Mouse (Mus musculus): ENCODE measurements around the gene Myo5c. TPM values are rescaled to one million over a fixed set of nuclear protein-coding genes. Genes with fewer than 3 reads are reported as not detected.

Myo5c gene
- total RNA-seq, 2 experiments from 2014 or later = 0.29 to 0.80 TPM

DNA sequence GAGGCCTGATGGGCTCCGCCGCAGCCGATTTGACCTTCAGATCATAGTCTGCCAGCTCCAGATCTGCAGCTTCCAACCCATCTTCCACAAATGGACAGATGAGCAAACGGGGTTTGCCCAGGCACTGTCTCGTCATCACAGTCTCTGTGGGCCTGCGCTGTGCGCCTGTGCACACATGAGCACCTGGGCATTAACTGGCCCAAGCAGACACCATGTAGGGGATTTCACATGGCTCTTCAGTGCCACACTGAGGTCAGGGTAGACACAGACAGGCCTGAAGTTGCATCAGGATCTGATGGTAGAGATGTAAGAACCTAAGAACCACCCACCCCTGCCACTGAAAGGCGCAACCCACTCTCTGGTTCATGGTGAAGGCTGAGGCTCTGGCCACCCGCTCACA, 43.2 kb downstream of the Myo5c start:
- no peak for DNase-seq (ENCODE audit: low spot score in 2 of 2)

- DNase-seq (ENCODE audit: low spot score in 2 of 2) = peak in 1 of 2 experiments; percentile 49
Observed at GRCm38 (mm10) chr9:75280814-75281213, 49.0 kb downstream of the Myo5c start.

DNA sequence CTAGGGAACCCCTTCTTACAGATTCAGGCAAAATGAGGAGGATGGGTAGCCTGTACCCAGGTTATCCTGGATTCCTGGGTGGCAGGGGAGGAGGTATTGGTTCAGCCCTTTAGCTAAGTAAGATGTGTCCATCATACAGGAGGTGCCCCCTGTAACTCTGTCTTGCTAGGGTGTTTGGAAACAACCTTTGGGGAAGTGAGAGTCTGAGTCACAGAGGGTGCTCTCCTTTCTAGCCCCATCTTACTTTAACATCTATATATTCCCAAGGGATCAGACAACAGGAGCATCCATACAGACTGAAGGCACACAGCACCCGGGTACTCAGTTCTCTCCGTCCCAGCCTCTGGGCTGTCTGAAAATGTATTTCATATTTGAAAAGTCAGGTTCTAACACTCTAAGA, 50.4 kb downstream of the Myo5c start:
- no peak for DNase-seq (ENCODE audit: low spot score in 2 of 2)

DNA sequence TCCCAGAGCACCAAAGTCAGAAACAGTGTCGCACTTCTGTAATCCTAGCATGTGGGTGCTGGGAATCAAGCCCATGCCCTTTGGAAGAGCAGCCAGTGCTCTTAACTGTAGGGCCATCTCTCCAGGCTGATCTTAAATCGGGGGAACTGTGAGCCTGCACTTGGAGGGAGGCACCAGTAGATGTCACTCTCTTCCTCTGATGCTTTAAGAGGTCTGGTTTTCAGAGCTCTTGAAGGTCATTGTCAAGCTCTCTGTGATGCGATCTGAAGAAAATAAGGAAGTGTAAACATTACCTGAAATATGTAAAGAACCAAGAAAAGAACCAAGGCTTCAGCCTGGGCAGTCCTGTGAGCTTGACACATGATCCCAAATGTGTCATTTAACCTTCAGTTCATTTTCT, 51.0 kb downstream of the Myo5c start:
- peak; percentile 60 to 69 for DNase-seq (ENCODE audit: low spot score in 2 of 2)

DNA sequence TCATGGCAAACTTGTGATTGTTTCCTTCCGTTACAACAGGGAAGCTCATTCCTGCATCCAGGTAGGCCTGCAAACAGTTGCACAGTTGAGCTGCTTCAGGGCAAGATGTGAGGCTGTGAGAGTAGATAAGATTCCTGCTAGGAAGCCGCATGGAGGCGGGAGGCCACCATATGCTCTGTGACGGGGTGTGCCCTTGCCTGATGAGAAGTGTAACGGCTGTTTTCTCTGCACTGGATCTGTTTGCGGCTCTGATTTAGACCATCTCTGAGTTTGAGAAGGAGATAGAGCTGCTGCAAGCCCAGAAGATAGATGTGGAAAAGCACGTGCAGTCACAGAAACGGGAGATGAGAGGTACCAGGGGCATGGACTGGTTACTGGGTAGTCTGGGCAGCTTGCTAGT, 51.8 kb downstream of the Myo5c start:
- no peak for DNase-seq (ENCODE audit: low spot score in 2 of 2)

GRCm38 (mm10) chr9:75285363-75285762, 53.5 kb downstream of the Myo5c start:
- no peak for DNase-seq (ENCODE audit: low spot score in 2 of 2)

- no peak for DNase-seq (ENCODE audit: low spot score in 2 of 2)
Observed at GRCm38 (mm10) chr9:75287636-75288035, 55.8 kb downstream of the Myo5c start.

- DNase-seq (ENCODE audit: low spot score in 2 of 2) = no peak
Observed at GRCm38 (mm10) chr9:75289545-75289944, 57.7 kb downstream of the Myo5c start.

DNA sequence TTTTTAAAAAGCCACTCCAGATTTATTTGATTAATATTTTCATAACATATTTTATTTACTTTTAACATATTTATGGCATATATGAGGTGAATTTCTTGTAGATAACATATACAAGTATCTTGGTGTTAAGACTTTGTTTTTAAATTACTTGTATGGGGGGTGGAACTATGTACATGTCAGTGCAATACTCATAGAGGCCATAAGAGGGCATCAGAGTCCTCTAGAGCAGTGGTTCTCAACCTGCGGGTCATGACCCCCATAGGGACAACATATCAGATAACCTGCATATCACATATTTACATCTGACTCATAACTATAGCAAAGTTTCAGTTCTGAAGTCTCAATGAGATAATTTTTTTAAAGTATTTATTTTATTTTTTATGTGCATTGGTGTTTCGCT, 67.5 kb downstream of the Myo5c start:
- no peak for DNase-seq (ENCODE audit: low spot score in 2 of 2)

DNA sequence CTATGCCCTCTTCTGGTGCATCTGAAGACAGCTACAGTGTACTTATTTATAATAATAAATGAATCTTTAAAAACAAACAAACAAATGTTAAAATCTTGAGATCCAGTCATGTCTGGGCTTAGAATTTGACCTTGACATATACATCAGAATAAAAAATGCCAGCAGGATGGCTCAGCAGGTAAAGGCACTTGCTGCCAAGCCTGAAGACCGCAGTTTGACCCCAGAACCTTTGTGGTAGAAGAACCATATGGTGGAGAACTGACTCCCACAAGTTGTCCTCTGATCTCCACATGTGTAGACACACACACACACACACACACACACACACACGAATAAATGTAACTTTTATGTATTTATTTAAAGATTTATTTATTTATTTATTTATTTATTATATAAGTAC, 71.2 kb downstream of the Myo5c start:
- no peak for DNase-seq (ENCODE audit: low spot score in 2 of 2)

DNA sequence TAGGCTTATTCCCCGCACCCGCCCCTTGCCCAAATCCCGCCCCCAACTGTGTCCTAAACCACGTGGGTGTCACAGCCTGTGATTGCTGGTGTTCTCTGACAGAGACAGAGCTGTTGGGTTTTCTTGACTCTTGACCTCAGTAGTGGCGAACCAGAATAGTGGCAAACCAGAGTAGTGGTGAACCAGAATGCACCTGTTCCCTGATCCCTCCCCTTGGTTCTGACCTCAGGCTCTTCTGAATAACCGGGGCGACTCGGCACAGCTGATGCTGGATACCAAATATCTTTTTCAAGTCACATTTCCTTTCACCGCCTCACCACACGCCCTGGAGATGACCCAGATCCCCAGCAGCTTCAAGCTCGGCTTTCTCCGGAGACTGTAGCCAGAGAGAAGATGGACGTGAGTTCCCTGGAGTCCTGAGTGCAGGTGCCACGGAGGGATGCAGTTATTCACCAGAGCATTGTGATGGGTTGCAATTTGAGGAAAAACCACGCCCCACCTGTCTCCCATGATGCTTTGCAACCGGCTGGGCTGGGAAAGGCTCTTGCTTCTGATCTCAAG, 72.0 kb downstream of the Myo5c start:
- no peak for DNase-seq (ENCODE audit: low spot score in 2 of 2)

DNA sequence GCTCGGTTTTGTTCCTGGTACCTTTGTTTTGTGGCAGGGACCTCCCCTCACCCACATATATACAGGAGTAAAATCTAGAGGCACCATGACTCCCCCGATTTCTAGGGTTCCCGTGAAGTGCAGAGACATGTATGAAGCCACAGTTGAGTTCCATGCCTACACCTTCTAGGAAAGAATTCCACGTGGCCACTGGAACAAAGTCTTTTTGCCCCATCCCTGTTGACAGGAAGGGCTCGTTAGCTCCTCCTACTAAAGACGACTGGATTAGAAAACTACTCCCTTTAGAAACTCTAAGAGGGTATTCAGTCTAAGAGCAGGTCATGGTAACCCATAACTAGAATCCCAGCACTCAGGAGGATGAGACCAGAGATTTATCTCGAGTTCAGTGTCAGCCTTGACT, 72.5 kb downstream of the Myo5c start:
- no peak for DNase-seq (ENCODE audit: low spot score in 2 of 2)

- no peak for DNase-seq (ENCODE audit: low spot score in 2 of 2)
Observed at GRCm38 (mm10) chr9:75306126-75306898, 74.5 kb downstream of the Myo5c start, which contains the start of gene Gnb5. Gene Gnb5, plus strand, starts transcription at chr9:75306288.

DNA sequence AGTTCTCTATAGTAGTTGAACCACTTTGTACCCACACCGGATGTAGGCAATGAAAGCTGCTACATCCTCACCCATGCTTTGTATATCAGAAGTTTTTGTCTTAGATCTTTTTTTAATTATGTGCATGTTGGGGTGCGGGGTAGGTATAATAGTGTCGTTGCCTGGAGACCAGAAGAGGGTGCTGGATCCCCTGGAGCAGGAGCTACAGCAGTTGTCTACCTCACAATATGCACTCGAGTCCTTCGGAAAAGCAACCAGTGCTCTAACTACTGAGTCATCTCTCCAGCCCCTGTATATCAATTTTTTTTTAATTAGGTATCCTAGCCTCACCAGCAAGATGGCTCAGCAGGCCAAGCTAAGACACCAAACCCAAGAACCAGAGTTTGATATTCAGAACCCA, 75.2 kb downstream of the Myo5c start:
- DNase-seq (ENCODE audit: low spot score in 2 of 2) = no peak

GRCm38 (mm10) chr9:75308621-75309020, 76.8 kb downstream of the Myo5c start:
- no peak for DNase-seq (ENCODE audit: low spot score in 2 of 2)

DNA sequence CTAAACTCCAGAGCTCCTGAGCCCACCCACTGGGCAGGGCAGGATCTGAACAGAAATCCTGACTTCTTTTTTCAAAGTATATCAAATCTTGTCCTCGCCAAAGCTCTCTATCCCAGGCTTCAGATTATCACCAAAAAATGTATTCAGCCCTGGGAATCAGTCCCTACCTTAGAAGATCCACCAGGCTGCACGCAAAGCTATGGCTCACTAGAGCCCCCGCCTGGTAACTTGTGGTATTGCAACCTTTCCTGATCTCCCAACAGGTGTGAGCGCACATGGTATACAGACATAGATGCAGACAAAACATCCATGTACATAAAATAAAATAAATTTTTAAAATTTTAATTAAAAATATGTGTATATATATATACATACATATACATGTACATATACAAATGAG, 80.2 kb downstream of the Myo5c start:
- DNase-seq (ENCODE audit: low spot score in 2 of 2) = peak; percentile 88 to 90

DNA sequence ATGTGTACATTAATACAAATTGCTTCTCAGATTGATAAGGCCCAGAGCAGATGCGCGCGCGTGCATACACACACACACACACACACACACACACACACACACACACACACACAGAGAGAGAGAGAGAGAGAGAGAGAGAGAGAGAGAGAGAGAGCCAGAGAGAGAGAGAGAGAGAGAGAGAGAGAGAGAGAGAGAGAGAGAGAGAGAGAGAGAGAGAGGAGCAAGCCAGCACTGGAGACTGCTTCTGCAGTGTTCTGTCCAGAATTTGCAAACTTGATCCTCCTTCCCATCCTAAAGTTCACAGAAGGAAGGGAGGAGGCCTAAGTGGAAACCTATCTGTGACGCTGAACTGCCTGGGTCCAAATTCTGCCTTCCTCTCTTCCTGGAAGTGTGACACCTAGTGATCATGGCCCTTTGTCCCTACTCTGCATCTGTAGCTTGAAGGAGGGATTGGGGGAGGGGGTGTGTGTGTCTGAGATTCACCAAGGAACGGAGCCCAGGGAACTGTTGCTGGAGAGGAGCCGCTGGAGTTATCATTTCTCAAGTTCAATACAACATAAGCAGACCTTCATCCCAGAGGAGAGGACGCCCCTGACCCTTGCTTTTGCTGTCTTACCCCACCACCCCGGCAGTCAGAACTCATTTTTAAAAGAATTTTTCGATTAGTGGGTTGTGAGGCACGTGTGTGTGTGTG, 81.5 kb downstream of the Myo5c start:
- DNase-seq (ENCODE audit: low spot score in 2 of 2) = no peak

DNA sequence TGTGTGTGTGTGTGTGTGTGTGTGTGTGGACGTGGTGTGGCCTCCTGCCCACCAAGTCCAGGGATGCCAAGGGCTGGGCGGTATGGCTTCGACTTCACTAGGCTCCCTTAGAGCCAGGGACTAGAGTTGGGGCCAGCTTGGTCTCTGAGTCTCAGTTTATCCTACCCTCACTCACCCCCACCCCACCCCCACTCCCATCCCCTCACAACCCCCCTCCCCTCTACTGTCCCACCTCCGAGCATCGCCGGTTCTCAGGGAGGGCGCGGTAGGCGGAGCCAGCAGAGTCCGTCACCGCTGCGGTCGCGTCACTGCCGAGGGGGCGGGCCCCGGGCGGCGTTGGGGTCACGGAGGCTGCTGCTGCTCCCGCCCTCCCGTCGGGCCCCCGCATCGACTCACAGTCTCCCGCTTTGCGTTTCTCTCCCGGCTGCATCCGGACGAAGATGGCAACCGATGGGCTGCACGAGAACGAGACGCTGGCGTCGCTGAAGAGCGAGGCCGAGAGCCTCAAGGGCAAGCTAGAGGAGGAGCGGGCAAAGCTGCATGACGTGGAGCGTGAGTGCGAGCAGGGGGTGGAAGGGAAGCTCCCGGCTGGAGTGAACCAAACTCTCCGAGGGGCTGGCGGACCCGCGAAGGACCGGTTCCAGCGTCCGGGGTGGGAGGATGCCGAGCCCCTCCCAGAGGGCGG, 82.2 kb downstream of the Myo5c start:
- peak; percentile 80 to 87 for DNase-seq (ENCODE audit: low spot score in 2 of 2)

DNA sequence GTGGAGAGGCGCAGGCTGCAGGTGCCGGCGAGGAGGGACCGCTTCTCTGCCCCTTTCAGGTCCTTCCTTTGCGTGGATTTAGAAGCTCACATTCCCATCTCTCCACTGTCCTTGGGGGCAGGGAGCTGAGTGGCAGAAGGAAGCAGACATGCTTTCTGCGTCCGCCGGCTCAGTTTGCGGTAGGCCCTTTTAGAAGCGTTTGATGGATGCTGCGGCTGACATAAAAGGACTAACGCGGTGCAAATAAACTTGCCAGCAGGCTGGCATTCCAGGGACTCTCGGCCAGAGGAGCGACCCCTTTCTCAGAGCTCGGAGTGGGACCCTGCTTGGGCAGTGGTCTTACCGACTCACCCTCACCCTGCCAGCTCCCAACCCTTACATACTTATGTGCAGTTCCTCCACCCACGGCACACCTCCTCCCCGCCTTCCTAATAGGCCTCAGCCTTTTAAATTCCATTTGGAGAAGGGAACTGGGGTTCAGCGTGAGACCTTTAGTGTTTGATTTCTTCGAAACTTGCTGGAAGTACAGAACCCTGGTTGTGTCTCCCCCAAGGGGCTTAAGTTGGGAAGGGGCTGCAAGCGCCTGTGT, 82.8 kb downstream of the Myo5c start:
- no peak for DNase-seq (ENCODE audit: low spot score in 2 of 2)

DNA sequence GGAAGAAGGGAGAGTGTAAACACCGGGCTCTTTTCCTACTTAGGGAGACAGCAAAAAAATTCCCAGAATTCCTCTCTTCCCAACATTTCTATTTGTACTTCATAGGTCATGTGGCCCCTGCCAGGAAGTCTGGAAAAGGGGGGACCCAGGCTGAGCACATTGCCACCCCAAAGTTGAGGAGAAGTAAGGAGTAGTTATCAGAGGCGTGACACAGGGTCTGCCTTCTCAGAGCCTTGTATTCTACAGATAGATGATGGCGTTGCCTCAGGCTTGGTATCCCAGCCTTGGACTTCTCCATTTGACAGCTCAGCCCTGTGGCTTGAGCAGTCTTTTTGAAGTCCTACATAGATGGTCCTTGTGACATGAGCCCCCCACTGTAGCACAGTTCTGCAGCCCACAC, 83.4 kb downstream of the Myo5c start:
- DNase-seq (ENCODE audit: low spot score in 2 of 2) = no peak

DNA sequence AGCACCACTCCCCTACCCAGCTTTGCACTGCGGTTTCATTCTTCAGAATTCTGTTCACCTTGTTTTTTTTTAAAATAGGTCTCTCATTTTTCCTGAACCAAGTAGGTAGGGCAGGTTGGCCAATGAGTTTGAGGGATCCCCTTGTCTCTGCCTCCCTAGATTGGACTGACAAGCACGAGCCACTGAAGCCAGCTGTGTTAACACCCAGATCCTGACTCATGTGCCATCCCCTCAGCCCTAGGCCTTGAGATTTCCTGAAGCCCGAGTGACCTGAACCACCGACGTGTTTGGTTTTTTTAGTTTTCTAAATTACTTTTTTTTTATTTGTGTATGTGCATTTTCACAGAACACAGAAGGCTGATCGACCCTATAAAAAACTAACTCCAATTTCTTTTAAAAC, 85.0 kb downstream of the Myo5c start:
- no peak for DNase-seq (ENCODE audit: low spot score in 2 of 2)

GRCm38 (mm10) chr9:75318196-75318595, 86.4 kb downstream of the Myo5c start:
- no peak for DNase-seq (ENCODE audit: low spot score in 2 of 2)
